Mouse (Mus musculus) CH12.LX (cell line): ENCODE measurements at regions not wholly inside any gene's neighbourhood (a gene's known extent, or its start where the extent isn't known, plus 50 kb on each side); places are given as distances from the start of the nearest gene placed in this dataset.

Experiments used
- DNase-seq: peaks from one replicate; pipeline ENCODE4 v3.0.0-alpha.2; 2013; ENCODE audit errors: extremely low read depth
- H3K27ac ChIP-seq: 2 replicates; pipeline ENCODE4 v1.5.1; 2012; ENCODE audit warnings: low read depth, mild to moderate bottlenecking, control low read depth, moderate library complexity; ENCODE audit not compliant: insufficient read depth
- H3K27me3 ChIP-seq: replicated peaks from 2 replicates; pipeline ENCODE3; 2012; ENCODE audit warnings: inconsistent platforms
- H3K36me3 ChIP-seq, 2 experiments: replicated peaks in 1 of 2; 2 replicates each; pipeline versions ENCODE3 to v1.6.1; 2012; ENCODE audit warnings: inconsistent platforms in 1 of 2, low read length in 1 of 2, mild to moderate bottlenecking in 1 of 2, mixed read lengths in 1 of 2, moderate library complexity in 1 of 2; ENCODE audit not compliant: control insufficient read depth in 1 of 2, insufficient read depth in 1 of 2
- H3K4me1 ChIP-seq, 2 experiments: 2 replicates each; pipeline ENCODE4 v1.6.1; 2012; ENCODE audit warnings: inconsistent platforms in 1 of 2, moderate library complexity in 1 of 2; ENCODE audit not compliant: insufficient read depth in 2 of 2, control insufficient read depth in 1 of 2
- H3K4me2 ChIP-seq: 2 replicates; pipeline ENCODE4 v1.6.1; 2012; ENCODE audit warnings: low read depth, mild to moderate bottlenecking, control low read depth; ENCODE audit not compliant: poor library complexity, insufficient read depth, severe bottlenecking
- H3K4me3 ChIP-seq, 3 experiments: fragments of 150-350 bp in 1 of 3; sonication (generic) in 1 of 3; replicated peaks in 1 of 3; 2 replicates each; pipeline versions ENCODE3 to v1.5.1; 2011 to 2012; ENCODE audit warnings: low read depth in 2 of 3, low read length in 2 of 3, mild to moderate bottlenecking in 2 of 3, moderate library complexity in 2 of 3, control low read depth in 1 of 3, improper control_type of control experiment in 1 of 3, inconsistent platforms in 1 of 3, mixed read lengths in 1 of 3; ENCODE audit not compliant: poor library complexity in 1 of 3
- H3K79me2 ChIP-seq: replicated peaks from 2 replicates; pipeline ENCODE4 v1.6.1; 2012; ENCODE audit warnings: mild to moderate bottlenecking, moderate library complexity; ENCODE audit not compliant: control insufficient read depth, poor library complexity, insufficient read depth, severe bottlenecking; ENCODE audit errors: extremely low read depth
- H3K9ac ChIP-seq: 2 replicates; pipeline ENCODE4 v1.6.1; 2012; ENCODE audit warnings: low read depth, mild to moderate bottlenecking, control low read depth, moderate library complexity; ENCODE audit not compliant: insufficient read depth
- H3K9me3 ChIP-seq: replicated peaks from 2 replicates; pipeline ENCODE3; 2012; ENCODE audit warnings: low read length, inconsistent platforms, mixed read lengths
- BHLHE40 ChIP-seq: IDR thresholded peaks from 2 replicates; pipeline ENCODE4 v1.6.1; 2011; ENCODE audit warnings: mild to moderate bottlenecking, low read depth, low read length, improper control_type of control experiment
- ELF1 ChIP-seq: IDR thresholded peaks from 2 replicates; pipeline ENCODE4 v1.6.1; 2014; ENCODE audit warnings: low read depth, mild to moderate bottlenecking, inconsistent platforms, low read length, improper control_type of control experiment
- GABPA ChIP-seq: IDR thresholded peaks from 2 replicates; pipeline ENCODE4 v1.6.1; 2012; ENCODE audit warnings: low read depth, low read length, improper control_type of control experiment, inconsistent platforms; ENCODE audit not compliant: insufficient replicate concordance
- HCFC1 ChIP-seq: IDR thresholded peaks from 2 replicates; pipeline ENCODE4 v1.6.1; 2012; ENCODE audit warnings: low read depth, mild to moderate bottlenecking, inconsistent platforms, low read length, improper control_type of control experiment
- IRF4 ChIP-seq: IDR thresholded peaks from 2 replicates; pipeline ENCODE4 v1.6.1; 2014; ENCODE audit warnings: low read depth, mild to moderate bottlenecking, inconsistent platforms, low read length, improper control_type of control experiment
- JUN ChIP-seq: IDR thresholded peaks from 2 replicates; pipeline ENCODE4 v1.6.1; 2011; ENCODE audit warnings: low read depth, mild to moderate bottlenecking, low read length, improper control_type of control experiment, moderate library complexity; ENCODE audit not compliant: insufficient read depth
- KAT2A ChIP-seq: IDR thresholded peaks from 2 replicates; pipeline ENCODE4 v1.6.1; 2012; ENCODE audit warnings: low read length, improper control_type of control experiment, inconsistent platforms; ENCODE audit not compliant: insufficient replicate concordance
- MAZ ChIP-seq: IDR thresholded peaks from 2 replicates; pipeline ENCODE4 v1.6.1; 2012; ENCODE audit warnings: low read depth, mild to moderate bottlenecking, inconsistent platforms, low read length, improper control_type of control experiment, moderate library complexity
- MYC ChIP-seq: IDR thresholded peaks from 2 replicates; pipeline ENCODE4 v1.6.1; 2011; ENCODE audit warnings: low read depth, mild to moderate bottlenecking, improper control_type of control experiment, low read length
- PAX5 ChIP-seq: IDR thresholded peaks from 2 replicates; pipeline ENCODE4 v1.6.1; 2012; ENCODE audit warnings: low read length, inconsistent platforms, mixed read lengths
- POLR2AphosphoS2 ChIP-seq: IDR thresholded peaks from 2 replicates; pipeline ENCODE4 v1.6.1; 2011; ENCODE audit warnings: low read depth, low read length, improper control_type of control experiment
- RCOR1 ChIP-seq: conservative IDR thresholded peaks from 2 replicates; pipeline ENCODE4 v1.6.1; 2012; ENCODE audit warnings: low read depth, mild to moderate bottlenecking, inconsistent platforms, low read length, improper control_type of control experiment
- SIN3A ChIP-seq: IDR thresholded peaks from 2 replicates; pipeline ENCODE4 v1.6.1; 2012; ENCODE audit warnings: low read length, improper control_type of control experiment, inconsistent platforms
- USF2 ChIP-seq: conservative IDR thresholded peaks from 2 replicates; pipeline ENCODE4 v1.6.1; 2011; ENCODE audit warnings: low read depth, low read length, improper control_type of control experiment
- ZC3H11A ChIP-seq: IDR thresholded peaks from 2 replicates; pipeline ENCODE4 v1.6.1; 2012; ENCODE audit warnings: low read depth, mild to moderate bottlenecking, inconsistent platforms, low read length, improper control_type of control experiment
- ZKSCAN1 ChIP-seq: IDR thresholded peaks from 2 replicates; pipeline ENCODE4 v1.6.1; 2012; ENCODE audit warnings: low read depth, inconsistent platforms, low read length, improper control_type of control experiment, borderline replicate concordance
- dilution Hi-C: fragments of 300-500 bp; cut with MboI; formaldehyde crosslinking; loops from 2 replicates; pipeline ENCODE4 v1.14.3; 2020; ENCODE audit warnings: low sequenced_read_pairs; ENCODE audit not compliant: extremely low pct_unique_long_range_greater_than_20kb, extremely low pct_ligation_motif_present
- in situ Hi-C: fragments of 300-500 bp; cut with MboI; formaldehyde crosslinking; loops from 3 replicates; pipeline ENCODE4 v1.14.3; 2019; ENCODE audit warnings: low sequenced_read_pairs, low pct_ligation_motif_present, low pct_unique_long_range_greater_than_20kb, mixed read lengths

DNA sequence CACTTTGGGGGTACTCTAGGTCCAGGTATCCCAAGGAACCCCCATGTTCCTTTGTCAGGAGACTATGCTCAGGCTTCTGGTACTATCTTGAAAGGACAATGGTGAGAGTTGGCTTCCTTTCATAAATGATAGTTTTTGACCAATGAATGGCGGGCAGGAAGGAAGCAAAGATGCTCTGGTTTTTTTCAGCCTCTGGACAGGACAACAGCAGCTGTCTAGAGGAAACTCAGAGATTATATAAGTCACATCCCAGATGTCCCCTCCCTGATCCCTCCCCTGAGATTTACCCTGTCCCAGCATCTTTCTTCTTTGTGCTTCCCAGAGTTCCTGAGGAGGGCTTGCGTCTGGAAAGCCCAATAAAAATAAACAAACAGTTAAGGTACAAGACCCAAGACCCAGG lies 282.7 kb downstream of the Cd83 start:
- peaks cover 0 to 44% of the 10 kb centered on the region in 2 experiments; a peak in 3 of 4 replicates for H3K4me1 ChIP-seq

DNA sequence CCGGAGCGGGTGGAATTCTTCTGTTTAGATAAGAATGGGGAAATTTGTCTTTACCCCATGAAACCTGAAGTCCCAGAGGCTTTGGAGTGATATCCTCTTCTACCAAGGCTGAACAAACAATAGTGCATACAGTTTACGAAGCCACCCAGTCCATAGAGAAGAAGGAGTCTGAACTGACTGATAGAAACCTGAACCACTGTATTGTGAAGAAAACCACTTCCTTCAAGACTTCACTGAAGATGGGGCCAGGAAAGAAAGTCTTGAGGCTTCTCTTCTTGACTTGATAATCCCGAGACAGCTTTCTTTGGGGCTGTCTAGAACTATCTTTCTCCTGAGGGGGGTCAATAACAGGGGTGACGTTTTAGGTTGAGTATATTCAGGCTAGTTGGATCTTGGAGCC lies 284.4 kb downstream of the Cd83 start:
- Histone ChIP-seq H3K27me3 (no peaks in the 10 kb centered on the region), H3K79me2 (no peaks in the 10 kb centered on the region), H3K4me2 (no peak overlapping the region), H3K9me3 (no peaks in the 10 kb centered on the region), H3K4me1 (peaks cover 0 to 39% of the 10 kb centered on the region in 2 experiments; a peak in 3 of 4 replicates), H3K4me3 (no peak overlapping the region), H3K27ac (no peak overlapping the region), H3K9ac (no peak overlapping the region), H3K36me3 (no peaks in the 10 kb centered on the region)
- in situ Hi-C loops (no loop called here), dilution Hi-C loops (no loop called here)
- no peak for TF ChIP-seq ZKSCAN1
- TF ChIP-seq ELF1, result no peak
- TF ChIP-seq KAT2A, result no peak
- no peak for TF ChIP-seq HCFC1
- no peak for TF ChIP-seq PAX5
- TF ChIP-seq BHLHE40, result no peak
- TF ChIP-seq JUN, result no peak
- no peak for TF ChIP-seq GABPA
- DNase-seq, result no peak

More for the DNA sequence above, 282.7 kb downstream of the Cd83 start:
- Histone ChIP-seq H3K27ac (no peak overlapping the region), H3K4me2 (no peak overlapping the region), H3K79me2 (no peaks in the 10 kb centered on the region), H3K9me3 (no peaks in the 10 kb centered on the region), H3K27me3 (no peaks in the 10 kb centered on the region), H3K36me3 (no peaks in the 10 kb centered on the region)
- dilution Hi-C loops, result no loop called here
- DNase-seq, result no peak
- TF ChIP-seq MYC, result no peak
- no peak for TF ChIP-seq HCFC1
- TF ChIP-seq IRF4, result no peak
- TF ChIP-seq ZKSCAN1, result no peak
- no peak for TF ChIP-seq POLR2AphosphoS2
- no peak for TF ChIP-seq ZC3H11A
- no peak for TF ChIP-seq RCOR1
- no peak for TF ChIP-seq USF2
- no peak for TF ChIP-seq MAZ
- TF ChIP-seq SIN3A, result no peak
- TF ChIP-seq, all 38 proteins: peak for 0
- H3K9ac ChIP-seq, result no peak overlapping the region
- no peak overlapping the region for H3K4me3 ChIP-seq
- in situ Hi-C loops, result no loop called here
